Mouse (Mus musculus): Measurements from ENCODE around the gene Apoa4. TPM values are rescaled to one million over a fixed set of nuclear protein-coding genes. Genes with fewer than 3 reads are reported as not detected.
A peak's percentile ranks its signal among the peaks of the same experiment; 100 is the strongest.

The Apoa4 gene
- polyA plus RNA-seq, 1 experiment from 2014 or later = 12.3 TPM

- Histone ChIP-seq H3K4me2 (ENCODE audit: low read length) (peak within 1 kb of the TSS; percentile 55), H3K36me3 (ENCODE audit: control insufficient read depth, insufficient read depth, low read length) (peaks cover 37% of the 10 kb centered on the region), H3K4me3 (ENCODE audit: low read depth, low read length) (peak within 1 kb of the TSS; percentile 61), H3K27ac (ENCODE audit: low read depth) (peak within 1 kb of the TSS; percentile 40), H3K9me3 (ENCODE audit: control insufficient read depth, low read length) (no peaks in the 10 kb centered on the region), H3K27me3 (replicated peaks; ENCODE audit: control insufficient read depth, insufficient read depth, low read length) (peaks cover 10% of the 10 kb centered on the region; the same call in 1 of the 2 replicates), H3K4me1 (replicated peaks; ENCODE audit: control insufficient read depth, insufficient read depth, low read length) (peaks cover 5% of the 10 kb centered on the region; the same call in 1 of the 2 replicates), H3K9ac (ENCODE audit: low read length) (peak within 1 kb of the TSS; percentile 60)
- ATAC-seq (replicated peaks; ENCODE audit: low FRiP score, low TSS enrichment, low read depth) (peak; percentile 95), DNase-seq (ENCODE audit: low spot score) (peak; percentile 92)
- 6% methylated on average over 45 of the region's 45 CpGs for WGBS
Measured at GRCm38 (mm10) chr9:46272677-46273454, 32.4 kb downstream of the Apoa4 start, which contains the start of gene Zpr1. Zpr1 (plus strand) TSS chr9:46273064.

GRCm38 (mm10) chr9:46274494-46274893, 34.0 kb downstream of the Apoa4 start:
- peaks cover 51% of the 10 kb centered on the region for H3K36me3 ChIP-seq (ENCODE audit: control insufficient read depth, insufficient read depth, low read length)
- no peak overlapping the region for H3K9ac ChIP-seq (ENCODE audit: low read length)
- H3K9me3 ChIP-seq (ENCODE audit: control insufficient read depth, low read length) = no peaks in the 10 kb centered on the region
- H3K27me3 ChIP-seq (replicated peaks; ENCODE audit: control insufficient read depth, insufficient read depth, low read length) = peaks cover 10% of the 10 kb centered on the region; the same call in 1 of the 2 replicates
- no peak overlapping the region for H3K27ac ChIP-seq (ENCODE audit: low read depth)
- H3K4me1 ChIP-seq (replicated peaks; ENCODE audit: control insufficient read depth, insufficient read depth, low read length) = peaks cover 5% of the 10 kb centered on the region; the same call in 1 of the 2 replicates
- 90% methylated on average over 9 of the region's 9 CpGs for WGBS
- H3K4me3 ChIP-seq (ENCODE audit: low read depth, low read length) = no peak overlapping the region
- no peak overlapping the region for H3K4me2 ChIP-seq (ENCODE audit: low read length)
- ATAC-seq (replicated peaks; ENCODE audit: low FRiP score, low TSS enrichment, low read depth) (no peak), DNase-seq (ENCODE audit: low spot score) (no peak)

GRCm38 (mm10) chr9:46282631-46283436, 42.3 kb downstream of the Apoa4 start, which contains the start of gene Bud13:
Bud13 (plus strand) TSS chr9:46283008.
- WGBS = under 1% methylated on average over 55 of the region's 55 CpGs
- H3K36me3 ChIP-seq (ENCODE audit: control insufficient read depth, insufficient read depth, low read length) = peaks cover 56% of the 10 kb centered on the region
- ATAC-seq (replicated peaks; ENCODE audit: low FRiP score, low TSS enrichment, low read depth) = peak; percentile 92

More at GRCm38 (mm10) chr9:46282631-46283436, 42.3 kb downstream of the Apoa4 start, which contains the start of gene Bud13:
- DNase-seq (ENCODE audit: low spot score) = peak; percentile 99
- no peaks in the 10 kb centered on the region for H3K27me3 ChIP-seq (replicated peaks; ENCODE audit: control insufficient read depth, insufficient read depth, low read length)
- peak within 1 kb of the TSS; percentile 61 for H3K4me2 ChIP-seq (ENCODE audit: low read length)
- H3K4me1 ChIP-seq (replicated peaks; ENCODE audit: control insufficient read depth, insufficient read depth, low read length) = peaks cover 5% of the 10 kb centered on the region
- H3K9ac ChIP-seq (ENCODE audit: low read length) = peak within 1 kb of the TSS; percentile 69
- H3K4me3 ChIP-seq (ENCODE audit: low read depth, low read length) = peak within 1 kb of the TSS; percentile 64
- peak within 1 kb of the TSS; percentile 75 for H3K27ac ChIP-seq (ENCODE audit: low read depth)
- no peaks in the 10 kb centered on the region for H3K9me3 ChIP-seq (ENCODE audit: control insufficient read depth, low read length)

Other genes starting within 250 kb of the Apoa4 start
- gene Pafah1b2, start 228.0 kb upstream of the Apoa4 start, polyA plus RNA-seq (2014; fragmentation: Nextera tagmentation; extraction: Ambion mirVana) = 156 and 172 TPM in 2 replicates
- 7.5 and 9.6 TPM in 2 replicates for gene Sik3, start 227.9 kb upstream of the Apoa4 start, polyA plus RNA-seq (2014; fragmentation: Nextera tagmentation; extraction: Ambion mirVana)
- gene Apoa1, start 12.1 kb upstream of the Apoa4 start, polyA plus RNA-seq (2014; fragmentation: Nextera tagmentation; extraction: Ambion mirVana) = 204 and 281 TPM in 2 replicates
- gene Apoc3, start 5.1 kb upstream of the Apoa4 start, polyA plus RNA-seq (2014; fragmentation: Nextera tagmentation; extraction: Ambion mirVana) = 6.8 and 12.2 TPM in 2 replicates
- not detected in 2 replicates for gene Apoa5, start 27.9 kb downstream of the Apoa4 start, polyA plus RNA-seq (2014; fragmentation: Nextera tagmentation; extraction: Ambion mirVana)
- gene Zpr1, start 32.4 kb downstream of the Apoa4 start, polyA plus RNA-seq (2014; fragmentation: Nextera tagmentation; extraction: Ambion mirVana) = 68.3 and 70.2 TPM in 2 replicates
- gene Bud13, start 42.3 kb downstream of the Apoa4 start, polyA plus RNA-seq (2014; fragmentation: Nextera tagmentation; extraction: Ambion mirVana) = 25.1 and 25.2 TPM in 2 replicates
- not detected in 2 replicates for gene 4931429L15Rik, start 79.3 kb downstream of the Apoa4 start, polyA plus RNA-seq (2014; fragmentation: Nextera tagmentation; extraction: Ambion mirVana)